Mouse (Mus musculus) lung, postnatal 0 days (tissue): ENCODE measurements around the gene Gm45713. TPM values are rescaled to one million over a fixed set of nuclear protein-coding genes. Genes with fewer than 3 reads are reported as not detected.

ENCODE experiments used
- ATAC-seq: fragments of 200-750 bp; cut with Nextera tagmentation; 2 replicates; pipeline ENCODE4 v1.8.0; 2017; ENCODE audit warnings: moderate library complexity
- DNase-seq: peaks from one replicate; pipeline ENCODE4 v3.0.0-alpha.2; 2016; ENCODE audit warnings: low spot score
- H3K27ac ChIP-seq: fragments of 300-500 bp; sonication (generic); 2 replicates; pipeline ENCODE4 v1.5.1; 2014; ENCODE audit warnings: antibody characterized with exemption, mild to moderate bottlenecking, low read length, mixed read lengths
- H3K27me3 ChIP-seq: fragments of 300-500 bp; sonication (generic); replicated peaks from 2 replicates; pipeline ENCODE4 v1.6.1; 2014; ENCODE audit warnings: low read length, mixed read lengths; ENCODE audit not compliant: insufficient read depth
- H3K36me3 ChIP-seq: fragments of 300-500 bp; sonication (generic); 2 replicates; pipeline ENCODE4 v1.6.1; 2014; ENCODE audit warnings: low read length, mixed read lengths; ENCODE audit not compliant: insufficient read depth
- H3K4me1 ChIP-seq: fragments of 300-500 bp; sonication (generic); 2 replicates; pipeline ENCODE4 v1.6.1; 2014; ENCODE audit warnings: antibody characterized with exemption, low read depth, low read length, mixed read lengths; ENCODE audit not compliant: insufficient read depth
- H3K4me2 ChIP-seq: fragments of 300-500 bp; sonication (generic); replicated peaks from 2 replicates; pipeline ENCODE4 v1.6.1; 2014; ENCODE audit warnings: low read depth, mild to moderate bottlenecking, low read length, moderate library complexity, mixed read lengths
- H3K4me3 ChIP-seq: fragments of 300-500 bp; sonication (generic); 2 replicates; pipeline ENCODE4 v1.5.1; 2014; ENCODE audit warnings: low read depth, low read length
- H3K9ac ChIP-seq: fragments of 300-500 bp; sonication (generic); replicated peaks from 2 replicates; pipeline ENCODE4 v1.6.1; 2014; ENCODE audit warnings: low read depth, mild to moderate bottlenecking
- H3K9me3 ChIP-seq: fragments of 300-500 bp; sonication (generic); 2 replicates; pipeline ENCODE4 v1.6.1; 2016; ENCODE audit warnings: low read length, mixed read lengths
- CTCF ChIP-seq: IDR thresholded peaks from 2 replicates; pipeline ENCODE4 v1.5.1; 2016; ENCODE audit warnings: antibody characterized with exemption, mild to moderate bottlenecking
- EP300 ChIP-seq: IDR thresholded peaks from 2 replicates; pipeline ENCODE4 v1.6.1; 2016; ENCODE audit warnings: antibody characterized with exemption, mild to moderate bottlenecking, control low read depth
- WGBS: fragments of 180-500 bp; shearing (Covaris S2); extraction: QIAGEN DNeasy Blood & Tissue Kit; methylation state at CpG from one replicate; pipeline ENCODE4 v1.1.7; 2014; 5-methylcytosine and 5-hydroxymethylcytosine counted together
- polyA plus RNA-seq: library from polyadenylated mRNA; unstranded; fragments of >200 nt; fragmentation: Nextera tagmentation; extraction: Ambion mirVana; gene quantifications from 2 replicates; pipeline ENCODE4 v1.2.1, GENCODE M21; 2015

The Gm45713 gene
- polyA plus RNA-seq, 1 experiment from 2014 or later = 0.62 TPM

GRCm38 (mm10) chr7:45082401-45083299, 53.4 kb downstream of the Gm45713 start:
- H3K36me3 ChIP-seq = peaks cover 2% of the 10 kb centered on the region; the same call in 1 of the 2 replicates
- no peak overlapping the region for H3K4me3 ChIP-seq
- peak; percentile 41 for TF ChIP-seq CTCF
- peak; percentile 45; the same call in 1 of the 2 replicates for TF ChIP-seq EP300
- H3K4me1 ChIP-seq = no peaks in the 10 kb centered on the region
- DNase-seq (peak; percentile 70), ATAC-seq (peak; percentile 56)
- 56% methylated on average over 25 of the region's 25 CpGs for WGBS
- H3K9me3 ChIP-seq = no peaks in the 10 kb centered on the region
- 0 out of 2 replicates have a peak overlapping the region, but pooled peaks have one; percentile 2 for H3K4me2 ChIP-seq
- no peak overlapping the region for H3K9ac ChIP-seq
- H3K27me3 ChIP-seq = no peaks in the 10 kb centered on the region
- peak overlapping the region; percentile 58 for H3K27ac ChIP-seq

GRCm38 (mm10) chr7:45081016-45081415, 55.0 kb downstream of the Gm45713 start:
- no peak for TF ChIP-seq CTCF
- TF ChIP-seq EP300 = no peak
- WGBS = 52% methylated on average over 5 of the region's 5 CpGs
- Histone ChIP-seq H3K36me3 (peaks cover 15% of the 10 kb centered on the region), H3K4me2 (no peak overlapping the region), H3K27me3 (no peaks in the 10 kb centered on the region), H3K27ac (no peak overlapping the region), H3K4me1 (no peaks in the 10 kb centered on the region), H3K9me3 (no peaks in the 10 kb centered on the region), H3K4me3 (no peak overlapping the region), H3K9ac (no peak overlapping the region)
- ATAC-seq = no peak
- DNase-seq = no peak

GRCm38 (mm10) chr7:45079856-45080255, 56.2 kb downstream of the Gm45713 start:
- H3K27ac ChIP-seq = no peak overlapping the region
- H3K4me2 ChIP-seq = no peak overlapping the region
- H3K9ac ChIP-seq = no peak overlapping the region
- peak; percentile 92 for DNase-seq
- WGBS = under 1% methylated on average over 10 of the region's 10 CpGs
- no peaks in the 10 kb centered on the region for H3K27me3 ChIP-seq
- H3K4me1 ChIP-seq = no peaks in the 10 kb centered on the region
- TF ChIP-seq EP300 (no peak; the same call in 1 of the 2 replicates), CTCF (peak; percentile 96)
- peak; percentile 44 for ATAC-seq
- no peaks in the 10 kb centered on the region for H3K9me3 ChIP-seq
- peaks cover 16% of the 10 kb centered on the region for H3K36me3 ChIP-seq
- no peak overlapping the region for H3K4me3 ChIP-seq

GRCm38 (mm10) chr7:45078513-45078912, 57.5 kb downstream of the Gm45713 start:
- peaks cover 16% of the 10 kb centered on the region for H3K36me3 ChIP-seq
- H3K27me3 ChIP-seq = no peaks in the 10 kb centered on the region
- DNase-seq (peak; percentile 84), ATAC-seq (peak; percentile 30; the same call in 1 of the 2 replicates)
- no peaks in the 10 kb centered on the region for H3K4me1 ChIP-seq
- H3K9ac ChIP-seq = no peak overlapping the region
- TF ChIP-seq EP300 = no peak
- TF ChIP-seq CTCF = peak; percentile 91
- no peak overlapping the region for H3K4me2 ChIP-seq
- H3K4me3 ChIP-seq = no peak overlapping the region
- no peak overlapping the region for H3K27ac ChIP-seq
- H3K9me3 ChIP-seq = no peaks in the 10 kb centered on the region
- 23% methylated on average over 9 of the region's 9 CpGs for WGBS

- ATAC-seq = no peak
- Histone ChIP-seq H3K4me3 (no peak overlapping the region), H3K36me3 (peaks cover 16% of the 10 kb centered on the region), H3K27ac (no peak overlapping the region), H3K9me3 (no peaks in the 10 kb centered on the region), H3K27me3 (no peaks in the 10 kb centered on the region), H3K4me1 (no peaks in the 10 kb centered on the region), H3K9ac (no peak overlapping the region), H3K4me2 (no peak overlapping the region)
- no peak for DNase-seq
- 94% methylated on average over 2 of the region's 2 CpGs for WGBS
- TF ChIP-seq CTCF (no peak), EP300 (no peak)
Observed at GRCm38 (mm10) chr7:45077829-45078228, 58.2 kb downstream of the Gm45713 start.

- whole genome bisulfite sequencing = 91% methylated on average over 14 of the region's 14 CpGs
- ATAC-seq (no peak), DNase-seq (no peak)
- no peak overlapping the region for H3K27ac ChIP-seq
- no peaks in the 10 kb centered on the region for H3K9me3 ChIP-seq
- H3K36me3 ChIP-seq = peaks cover 16% of the 10 kb centered on the region
- H3K4me1 ChIP-seq = no peaks in the 10 kb centered on the region
- no peak overlapping the region for H3K4me3 ChIP-seq
- H3K4me2 ChIP-seq = no peak overlapping the region
- no peak overlapping the region for H3K9ac ChIP-seq
- H3K27me3 ChIP-seq = no peaks in the 10 kb centered on the region
- TF ChIP-seq CTCF (no peak), EP300 (no peak)
Observed at GRCm38 (mm10) chr7:45077322-45077721, 58.7 kb downstream of the Gm45713 start.
